Mouse (Mus musculus) embryonic facial prominence, embryonic 13.5 days (tissue): ENCODE results near the gene Pnma3. TPM values are rescaled to one million over a fixed set of nuclear protein-coding genes. Genes with fewer than 3 reads are reported as not detected.
A peak's percentile ranks its signal among the peaks of the same experiment; 100 is the strongest.
"Not testable (repeated sequence)": the region's sequence is repeated elsewhere in the genome, so short reads cannot be mapped to it uniquely, and the experiment has no call there.

Experiments
- ATAC-seq: fragments of 200-750 bp; cut with Nextera tagmentation; 2 replicates; pipeline ENCODE4 v1.8.0; 2017; ENCODE audit warnings: low read depth; ENCODE audit not compliant: insufficient number of reproducible peaks, insufficient read depth, low FRiP score, low TSS enrichment
- H3K27ac ChIP-seq: fragments of 300-500 bp; sonication (generic); 2 replicates; pipeline ENCODE4 v1.5.1; 2015; ENCODE audit warnings: moderate library complexity, mild to moderate bottlenecking, inconsistent platforms
- H3K27me3 ChIP-seq: fragments of 300-500 bp; sonication (generic); 2 replicates; pipeline ENCODE4 v1.6.1; 2015; ENCODE audit warnings: mild to moderate bottlenecking, inconsistent platforms
- H3K36me3 ChIP-seq: fragments of 300-500 bp; sonication (generic); 2 replicates; pipeline ENCODE4 v1.6.1; 2015; ENCODE audit warnings: mild to moderate bottlenecking, inconsistent platforms
- H3K4me1 ChIP-seq: fragments of 300-500 bp; sonication (generic); 2 replicates; pipeline ENCODE4 v1.6.1; 2015; ENCODE audit warnings: inconsistent platforms
- H3K4me2 ChIP-seq: fragments of 300-500 bp; sonication (generic); 2 replicates; pipeline ENCODE4 v1.6.1; 2015; ENCODE audit warnings: moderate library complexity, mild to moderate bottlenecking, inconsistent platforms
- H3K4me3 ChIP-seq: fragments of 300-500 bp; sonication (generic); 2 replicates; pipeline ENCODE4 v1.5.1; 2015; ENCODE audit warnings: mild to moderate bottlenecking, inconsistent platforms
- H3K9ac ChIP-seq: fragments of 300-500 bp; sonication (generic); 2 replicates; pipeline ENCODE4 v1.6.1; 2015; ENCODE audit warnings: mild to moderate bottlenecking, inconsistent platforms
- H3K9me3 ChIP-seq: fragments of 300-500 bp; sonication (generic); 2 replicates; pipeline ENCODE4 v1.6.1; 2016; ENCODE audit warnings: inconsistent platforms
- whole genome bisulfite sequencing: fragments of 180-500 bp; shearing (Covaris S2); methylation state at CpG from one replicate; pipeline ENCODE4 v1.1.7; 2015; ENCODE audit warnings: mixed read lengths; 5-methylcytosine and 5-hydroxymethylcytosine counted together
- polyA plus RNA-seq: library from polyadenylated mRNA; unstranded; fragments of >200 nt; fragmentation: Nextera tagmentation; extraction: Ambion mirVana; gene quantifications from 2 replicates; pipeline ENCODE4 v1.2.1, GENCODE M21; 2015

Pnma3 gene
- polyA plus RNA-seq, result 0.07 and 0.19 TPM in 2 replicates

- Histone ChIP-seq H3K4me3 (peak within 1 kb of the TSS; percentile 31), H3K36me3 (no peaks in the 10 kb centered on the region), H3K4me1 (no peaks in the 10 kb centered on the region), H3K9me3 (no peaks in the 10 kb centered on the region), H3K27me3 (peaks cover 18% of the 10 kb centered on the region; the same call in 1 of the 2 replicates), H3K4me2 (peak within 1 kb of the TSS; percentile 56), H3K9ac (peak within 1 kb of the TSS; percentile 55; the same call in 1 of the 2 replicates), H3K27ac (no peak within 1 kb of the TSS)
- ATAC-seq, result no peak
- 26% methylated on average over 7 of the region's 7 CpGs for WGBS
These were observed at the start of gene Pnma3 for GRCm38 (mm10) chrX:73064415-73064793. Gene Pnma3 (plus strand): TSS chrX:73064787.

GRCm38 (mm10) chrX:73037003-73037402 lies 27.6 kb upstream of the Pnma3 start, which contains the start of gene Pnma5:
Gene Pnma5 (minus strand): TSS chrX:73037103.
- Histone ChIP-seq H3K9me3 (no peaks in the 10 kb centered on the region), H3K4me2 (no peak within 1 kb of the TSS), H3K27ac (no peak within 1 kb of the TSS), H3K4me3 (no peak within 1 kb of the TSS), H3K4me1 (no peaks in the 10 kb centered on the region), H3K9ac (no peak within 1 kb of the TSS), H3K27me3 (peaks cover 4% of the 10 kb centered on the region; the same call in 1 of the 2 replicates), H3K36me3 (no peaks in the 10 kb centered on the region)
- 68% methylated on average over 1 of the region's 1 CpGs for WGBS
- no peak for ATAC-seq

DNA sequence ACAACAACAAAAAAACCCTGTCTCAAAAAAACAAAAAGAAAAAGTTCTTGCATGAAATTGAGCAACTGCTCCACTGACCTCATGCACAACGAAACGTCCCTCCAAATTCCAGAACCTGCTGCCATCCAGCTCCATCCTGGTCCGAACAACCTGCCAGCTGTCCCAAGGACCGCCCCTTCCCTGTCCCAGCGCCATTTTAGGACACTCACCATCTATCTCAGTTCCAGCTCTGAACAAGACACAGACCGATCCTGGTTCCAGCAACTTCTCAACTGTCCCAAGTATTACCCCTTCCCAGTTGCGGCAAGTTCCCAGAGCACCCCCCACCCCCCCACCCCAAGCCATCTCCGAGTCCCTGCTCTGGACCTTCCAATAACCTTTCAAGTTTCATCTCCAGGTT lies 25.8 kb upstream of the Pnma3 start:
- no peak overlapping the region for H3K4me3 ChIP-seq
- ATAC-seq, result no peak
- 82% methylated on average over 8 of the region's 8 CpGs for WGBS

DNA sequence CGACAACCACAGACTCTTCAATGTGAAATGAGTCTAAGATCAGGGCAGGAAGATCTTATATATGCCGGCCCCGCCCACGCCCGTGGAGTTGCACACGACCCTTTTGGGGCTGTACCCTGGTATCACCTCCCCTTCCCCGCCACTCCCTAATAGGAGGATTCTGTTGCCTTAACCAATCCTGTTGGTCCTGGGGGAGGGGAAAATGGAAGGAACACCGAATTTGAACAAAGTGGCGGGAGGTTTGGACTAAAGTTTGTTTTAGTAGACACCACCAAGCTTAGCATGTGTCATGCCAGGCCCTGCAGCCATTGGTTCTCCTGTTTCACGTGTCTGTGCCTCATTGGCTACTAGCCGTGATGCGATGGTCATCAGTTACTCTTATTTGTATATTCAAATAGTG lies 24.9 kb upstream of the Pnma3 start:
- no peaks in the 10 kb centered on the region for H3K36me3 ChIP-seq
- ATAC-seq, result no peak
- no peak overlapping the region for H3K4me2 ChIP-seq
- H3K9me3 ChIP-seq, result no peaks in the 10 kb centered on the region
- H3K27ac ChIP-seq, result no peak overlapping the region
- 84% methylated on average over 12 of the region's 12 CpGs for WGBS
- no peak overlapping the region for H3K4me3 ChIP-seq
- H3K27me3 ChIP-seq, result peaks cover 3% of the 10 kb centered on the region; the same call in 1 of the 2 replicates
- H3K9ac ChIP-seq, result no peak overlapping the region
- H3K4me1 ChIP-seq, result no peaks in the 10 kb centered on the region

More for the DNA sequence above, 25.8 kb upstream of the Pnma3 start:
- H3K4me1 ChIP-seq, result no peaks in the 10 kb centered on the region
- H3K36me3 ChIP-seq, result no peaks in the 10 kb centered on the region
- peaks cover 3% of the 10 kb centered on the region; the same call in 1 of the 2 replicates for H3K27me3 ChIP-seq
- no peak overlapping the region for H3K4me2 ChIP-seq
- H3K27ac ChIP-seq, result no peak overlapping the region
- H3K9ac ChIP-seq, result no peak overlapping the region
- H3K9me3 ChIP-seq, result no peaks in the 10 kb centered on the region

- Histone ChIP-seq H3K9ac (no peak overlapping the region), H3K4me1 (no peaks in the 10 kb centered on the region), H3K9me3 (no peaks in the 10 kb centered on the region), H3K27ac (no peak overlapping the region), H3K36me3 (no peaks in the 10 kb centered on the region), H3K4me2 (peak overlapping the region; percentile 41), H3K27me3 (peaks cover 3% of the 10 kb centered on the region; the same call in 1 of the 2 replicates), H3K4me3 (no peak overlapping the region)
- WGBS, result 17% methylated on average over 14 of the region's 14 CpGs
- ATAC-seq, result peak; percentile 89
These were observed 10.6 kb upstream of the Pnma3 start for GRCm38 (mm10) chrX:73053860-73054563.

DNA sequence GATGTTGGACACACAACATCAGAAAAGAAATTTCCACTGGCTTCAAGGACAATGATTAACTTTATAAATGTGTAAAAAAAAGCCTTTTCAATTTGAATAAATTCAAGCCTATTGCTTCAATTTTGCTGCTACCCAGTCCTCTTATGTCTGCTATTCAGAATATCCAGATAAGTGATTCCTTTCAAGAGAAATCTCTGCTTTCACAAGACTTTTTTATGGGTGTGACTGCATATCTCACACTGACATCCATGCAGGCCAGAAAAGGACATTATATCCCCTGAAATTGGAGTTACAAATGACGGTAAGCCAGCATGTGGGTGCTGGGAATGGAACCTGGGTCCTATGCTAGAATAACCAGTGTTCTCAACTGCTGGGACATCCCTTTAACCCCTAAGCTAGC lies 3.1 kb upstream of the Pnma3 start:
- H3K9me3 ChIP-seq, result no peaks in the 10 kb centered on the region
- H3K9ac ChIP-seq, result no peak overlapping the region
- H3K27ac ChIP-seq, result no peak overlapping the region
- H3K4me1 ChIP-seq, result no peaks in the 10 kb centered on the region
- ATAC-seq, result no peak
- 78% methylated on average over 1 of the region's 1 CpGs for WGBS
- H3K4me2 ChIP-seq, result no peak overlapping the region
- peaks cover 12% of the 10 kb centered on the region; the same call in 1 of the 2 replicates for H3K27me3 ChIP-seq
- no peaks in the 10 kb centered on the region for H3K36me3 ChIP-seq
- H3K4me3 ChIP-seq, result no peak overlapping the region

GRCm38 (mm10) chrX:73062323-73062722 lies 2.3 kb upstream of the Pnma3 start:
- H3K4me3 ChIP-seq, result no peak overlapping the region
- no peak overlapping the region for H3K27ac ChIP-seq
- H3K36me3 ChIP-seq, result no peaks in the 10 kb centered on the region
- no peaks in the 10 kb centered on the region for H3K9me3 ChIP-seq
- WGBS, result 44% methylated on average over 5 of the region's 5 CpGs
- no peak overlapping the region for H3K4me2 ChIP-seq
- ATAC-seq, result no peak
- H3K9ac ChIP-seq, result no peak overlapping the region
- H3K4me1 ChIP-seq, result no peaks in the 10 kb centered on the region
- H3K27me3 ChIP-seq, result peaks cover 12% of the 10 kb centered on the region; the same call in 1 of the 2 replicates

GRCm38 (mm10) chrX:73063512-73064414 lies 824 bp upstream of the Pnma3 start:
- Histone ChIP-seq H3K27me3 (peaks cover 18% of the 10 kb centered on the region; the same call in 1 of the 2 replicates), H3K4me3 (peak overlapping the region; percentile 31), H3K9ac (peak overlapping the region; percentile 55; the same call in 1 of the 2 replicates), H3K4me2 (peak overlapping the region; percentile 56), H3K9me3 (no peaks in the 10 kb centered on the region), H3K36me3 (no peaks in the 10 kb centered on the region), H3K4me1 (no peaks in the 10 kb centered on the region), H3K27ac (no peak overlapping the region)
- 36% methylated on average over 24 of the region's 24 CpGs for WGBS
- no peak; the same call in 1 of the 2 replicates for ATAC-seq

GRCm38 (mm10) chrX:73066765-73067312 lies 2.3 kb downstream of the Pnma3 start:
- not testable (repeated sequence) for ATAC-seq
- H3K27me3 ChIP-seq, result peaks cover 18% of the 10 kb centered on the region; the same call in 1 of the 2 replicates
- 57% methylated on average over 4 of the region's 5 CpGs for WGBS

DNA sequence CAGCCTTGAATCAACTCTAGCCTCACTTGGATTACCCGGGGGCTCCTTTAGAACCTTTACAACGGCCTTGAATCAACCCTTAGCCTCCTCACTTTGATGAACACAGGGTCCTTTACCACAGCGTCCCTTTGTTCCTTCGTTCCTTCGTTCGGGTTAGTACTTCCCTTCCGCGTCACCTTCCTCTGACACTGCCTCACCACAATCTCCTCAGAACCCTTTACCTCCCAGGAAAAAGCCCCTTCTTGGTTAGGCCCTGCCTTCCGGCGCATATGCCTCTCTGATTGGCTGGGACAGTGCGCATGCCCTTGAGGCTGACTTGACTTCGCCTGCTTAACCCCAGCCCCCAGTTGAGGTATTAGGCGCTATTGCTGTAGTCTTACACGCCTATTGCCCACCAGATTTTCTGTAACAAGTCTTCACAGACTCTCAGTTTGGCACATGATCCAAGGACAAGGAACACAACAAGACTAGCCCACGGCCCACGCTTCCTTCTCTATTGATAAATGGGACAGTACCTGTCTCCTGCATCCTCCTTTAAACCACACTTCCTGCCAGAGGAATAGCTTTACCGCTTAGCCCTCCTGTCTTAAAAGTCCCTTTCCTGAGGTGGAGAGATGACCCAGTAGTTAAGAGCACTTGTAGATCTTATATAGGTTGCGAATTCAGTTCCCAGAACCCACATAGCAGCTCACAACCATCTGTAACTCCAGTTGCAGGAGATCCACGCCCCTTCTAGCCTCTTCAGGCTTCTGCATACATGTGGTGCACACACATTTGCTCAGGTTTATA lies 17.9 kb downstream of the Pnma3 start, which contains the start of gene Xlr4a:
Xlr4a (minus strand) TSS at position 212 of the 789 bp plus-strand sequence.
- not testable (repeated sequence) for H3K27ac ChIP-seq, H3K9me3 ChIP-seq, H3K4me2 ChIP-seq, H3K9ac ChIP-seq, H3K4me1 ChIP-seq, H3K27me3 ChIP-seq, ATAC-seq, H3K36me3 ChIP-seq, H3K4me3 ChIP-seq
- WGBS, result 79% methylated on average over 19 of the region's 19 CpGs

More at GRCm38 (mm10) chrX:73066765-73067312, 2.3 kb downstream of the Pnma3 start:
- H3K36me3 ChIP-seq, H3K9me3 ChIP-seq, H3K4me2 ChIP-seq, H3K4me3 ChIP-seq, H3K4me1 ChIP-seq, H3K27ac ChIP-seq, H3K9ac ChIP-seq: not testable (repeated sequence)
